Mouse (Mus musculus) urinary bladder, adult 2 months (tissue): ENCODE measurements around the gene Defb22. TPM values are rescaled to one million over a fixed set of nuclear protein-coding genes. Genes with fewer than 3 reads are reported as not detected.

Source experiments
- DNase-seq: peaks from one replicate; pipeline ENCODE4 v3.0.0; 2022; ENCODE audit warnings: low spot score
- polyA plus RNA-seq: library from polyadenylated mRNA; depleted of rRNA; stranded (reverse); fragments of >200 nt; gene quantifications from 2 replicates; pipeline ENCODE4 v1.2.3, GENCODE M21; 2012; rRNA removed

Gene Defb22
- polyA plus RNA-seq: not detected in 2 replicates

DNA sequence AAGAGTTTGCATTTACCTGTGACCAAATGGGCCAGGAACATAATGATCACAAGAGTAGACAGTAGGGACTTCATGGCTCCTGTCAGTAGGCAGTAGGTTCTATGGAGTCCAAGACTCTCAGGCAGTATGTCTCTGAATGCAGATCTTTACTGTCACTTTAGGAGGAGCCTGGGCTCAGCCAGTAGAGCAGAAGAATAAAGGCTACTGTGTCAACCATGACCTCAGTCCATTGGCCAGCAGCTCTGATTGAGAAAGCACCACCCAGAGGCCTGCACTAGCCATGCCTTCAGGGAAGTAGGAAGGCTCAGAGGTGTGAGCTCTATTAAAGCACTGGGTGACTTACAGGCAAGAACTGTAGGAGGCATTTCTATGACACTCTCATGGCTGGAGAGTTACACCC is at the start of gene Defb22:
Defb22 (minus strand) TSS at position 101 of the 400 bp plus-strand sequence.
- DNase-seq: no peak

DNA sequence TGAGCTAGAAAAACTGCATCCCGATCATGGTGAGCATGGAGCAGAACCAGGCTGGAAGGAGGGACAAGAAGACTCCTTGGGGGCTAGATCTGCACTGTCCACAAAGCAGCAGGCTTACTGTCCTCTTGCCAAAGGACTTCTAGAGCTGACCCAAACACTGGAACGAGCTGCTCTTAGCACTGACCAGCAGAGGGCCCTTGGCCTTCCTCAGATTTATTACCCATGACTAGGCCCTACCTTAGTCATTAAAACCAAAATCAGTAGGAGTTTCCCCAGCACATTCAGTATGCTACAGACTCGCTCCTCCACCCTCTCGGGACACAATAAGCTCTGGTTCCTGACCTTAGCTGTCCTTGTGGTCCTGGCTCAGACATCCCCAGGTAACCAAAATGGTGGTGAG is 28.0 kb upstream of the Defb22 start, which contains the start of gene Defb28:
Defb28 (plus strand) TSS at position 275 of the 400 bp plus-strand sequence.
- no peak for DNase-seq

- no peak for DNase-seq
Measured at GRCm38 (mm10) chr2:152516084-152516483, 26.1 kb upstream of the Defb22 start.

DNA sequence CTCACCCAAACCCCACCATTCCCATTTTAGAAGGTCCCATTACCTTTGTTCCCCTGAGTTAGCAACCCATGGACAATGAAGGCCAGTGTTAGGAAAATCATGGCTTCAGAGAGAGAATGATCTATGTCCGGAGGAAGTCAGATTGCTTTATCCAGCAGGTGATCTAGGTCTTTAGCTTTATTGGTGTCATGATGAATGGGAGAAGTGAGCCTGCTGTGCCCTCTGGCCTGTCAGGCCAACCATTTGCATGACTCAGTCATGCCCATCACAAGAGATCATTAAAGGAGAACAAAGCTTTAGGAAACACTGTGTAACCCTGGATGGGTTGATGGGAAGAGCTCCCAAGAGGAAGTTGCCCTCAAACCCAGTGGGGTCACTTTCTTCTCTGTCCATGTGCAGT is 21.7 kb upstream of the Defb22 start, which contains the start of gene Defb26:
Defb26 (minus strand) TSS at position 101 of the 400 bp plus-strand sequence.
- no peak for DNase-seq

GRCm38 (mm10) chr2:152503950-152504349 is 14.0 kb upstream of the Defb22 start:
- DNase-seq: no peak

DNA sequence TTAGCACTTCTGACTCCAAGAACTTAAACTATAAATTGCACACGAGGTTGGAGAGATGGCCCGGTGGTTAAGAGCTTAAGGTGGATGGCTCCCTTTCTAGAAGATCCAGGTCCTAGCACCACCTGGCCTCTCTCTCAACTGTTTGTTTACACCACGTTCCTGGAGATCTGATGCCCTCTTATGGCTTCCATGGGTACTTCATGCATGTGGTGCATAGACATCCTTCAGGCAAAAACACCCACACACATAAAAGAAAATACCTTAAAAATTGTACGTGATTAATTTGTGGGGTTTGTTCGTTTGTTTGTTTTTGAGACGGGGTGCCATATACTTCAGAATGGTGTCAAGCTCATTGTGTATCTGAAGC is 10.9 kb upstream of the Defb22 start:
- DNase-seq: no peak

GRCm38 (mm10) chr2:152500204-152500862 is 10.4 kb upstream of the Defb22 start:
- no peak for DNase-seq

DNA sequence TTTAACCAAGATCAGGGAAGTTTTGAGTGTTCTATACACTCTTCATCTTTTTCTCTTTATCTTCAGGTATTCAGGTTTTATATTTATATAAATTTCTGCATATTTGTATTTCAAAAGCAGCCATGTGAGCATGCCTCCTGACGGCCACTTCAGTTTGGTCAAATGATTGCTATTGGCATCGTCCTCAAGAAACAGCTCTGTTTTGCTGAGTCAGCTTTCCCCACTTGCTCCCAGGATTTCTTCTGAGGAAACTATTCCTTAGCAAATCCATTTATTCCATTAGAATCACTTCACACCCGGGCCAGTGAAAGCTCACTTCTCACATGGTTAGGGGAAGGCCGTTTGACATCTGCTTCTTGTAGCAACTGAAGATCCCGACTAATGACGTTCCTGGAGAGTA is 8.1 kb upstream of the Defb22 start:
- DNase-seq: no peak

GRCm38 (mm10) chr2:152493151-152493550 is 3.2 kb upstream of the Defb22 start:
- no peak for DNase-seq

DNA sequence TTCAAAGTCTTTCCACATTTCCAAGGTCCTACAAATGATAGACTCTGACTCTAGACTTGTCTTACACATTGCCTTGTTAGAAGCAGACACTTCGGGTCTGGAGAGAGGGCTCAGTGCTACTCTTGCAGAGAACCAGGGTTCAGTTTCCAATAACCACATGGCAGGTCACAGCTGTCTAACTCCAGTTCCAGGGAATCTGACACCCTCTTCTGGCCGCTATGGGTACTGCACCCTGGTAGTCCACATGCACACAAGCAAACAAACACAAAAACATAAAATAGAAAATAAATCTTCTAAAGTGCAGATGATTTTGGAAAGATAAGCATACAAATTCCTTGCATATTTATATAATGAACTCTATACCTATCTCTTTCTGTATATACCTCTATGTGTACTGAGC is 2.9 kb downstream of the Defb22 start:
- DNase-seq: no peak

DNA sequence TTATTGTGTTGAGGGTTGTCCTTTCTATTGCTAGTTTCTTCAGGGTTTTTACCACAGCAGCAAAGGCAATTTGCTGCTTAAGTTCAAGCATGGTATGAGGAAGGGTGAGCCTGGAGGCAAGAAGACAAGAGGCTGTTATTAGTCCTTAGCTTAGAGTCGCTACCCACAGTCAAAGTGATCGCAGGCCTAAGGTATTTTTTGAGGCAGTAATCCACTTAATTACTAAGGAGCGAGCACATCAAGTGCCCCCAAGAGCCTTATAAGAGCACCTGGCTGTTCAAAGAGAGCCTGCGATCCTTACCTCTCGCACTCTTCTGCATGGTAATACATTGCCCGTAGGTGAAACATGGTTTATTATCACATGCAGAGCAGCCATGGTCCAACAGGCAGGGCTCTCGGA is 8.2 kb downstream of the Defb22 start:
- DNase-seq: no peak

DNA sequence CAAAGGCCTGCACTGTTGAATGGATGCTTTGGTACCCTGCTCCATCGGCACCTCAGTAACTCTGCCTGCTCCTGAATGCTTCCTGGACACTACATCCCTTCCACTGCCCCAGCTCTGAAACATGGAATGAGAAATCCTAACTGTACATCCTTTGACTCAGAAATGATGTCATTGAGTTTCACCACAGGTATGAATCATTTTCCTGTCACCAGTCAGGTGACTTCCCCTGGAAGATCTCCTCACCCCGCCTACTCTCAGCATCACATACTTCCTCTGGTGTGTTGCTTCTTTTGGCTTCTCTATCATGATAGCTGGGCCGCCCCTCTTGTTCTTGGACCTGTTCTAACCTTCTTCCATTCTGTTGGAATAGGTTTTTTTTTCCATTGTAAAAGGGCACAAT is 9.1 kb downstream of the Defb22 start:
- DNase-seq: no peak

- no peak for DNase-seq
Measured at GRCm38 (mm10) chr2:152476763-152477162, 13.2 kb downstream of the Defb22 start, which contains the start of gene Defb20. Gene Defb20 (plus strand): TSS chr2:152477063.

GRCm38 (mm10) chr2:152472434-152472833 is 17.5 kb downstream of the Defb22 start:
- no peak for DNase-seq

DNA sequence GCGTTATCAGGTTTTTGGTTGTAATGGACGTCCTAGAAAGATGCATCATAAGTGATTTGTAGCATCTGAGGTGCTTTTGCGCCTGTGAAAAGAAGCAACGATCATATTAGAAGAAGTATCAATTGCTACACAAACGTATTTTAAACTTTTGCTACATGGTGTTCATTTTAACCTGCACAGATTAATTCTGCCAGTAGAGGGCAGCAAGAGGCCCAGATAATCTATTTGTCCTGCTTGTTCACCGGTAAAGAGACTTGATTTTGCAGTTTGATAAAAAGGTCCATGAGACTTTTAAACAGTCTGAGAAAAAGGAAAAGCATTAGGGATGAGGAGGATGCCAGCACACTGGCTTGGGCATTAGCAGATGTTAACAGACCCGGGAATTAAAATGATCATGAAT is 19.0 kb downstream of the Defb22 start:
- no peak for DNase-seq

- DNase-seq: no peak
Measured at GRCm38 (mm10) chr2:152464570-152465150, 25.3 kb downstream of the Defb22 start, which contains the start of gene Defb23. Gene Defb23 (minus strand): TSS chr2:152464620.

DNA sequence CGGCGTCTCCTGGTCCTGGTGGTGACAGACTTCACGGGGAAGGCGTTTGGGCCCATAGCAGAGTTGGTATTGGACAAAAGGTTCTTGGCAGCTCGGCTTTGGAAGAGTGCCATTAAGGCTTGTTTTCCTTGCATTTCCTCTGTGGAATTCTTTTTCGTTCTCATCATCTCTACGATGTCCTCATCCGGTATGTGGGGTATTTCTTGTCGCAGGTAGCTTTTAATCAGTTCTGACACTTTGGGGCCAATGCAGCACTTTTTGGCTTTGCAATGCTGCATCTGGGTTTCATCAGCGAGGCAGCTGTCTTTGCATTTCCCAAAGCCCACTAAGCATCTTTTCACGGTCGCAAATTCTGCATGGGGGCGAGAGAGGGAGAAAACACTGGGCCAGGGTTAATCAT is 30.7 kb downstream of the Defb22 start:
- no peak for DNase-seq

GRCm38 (mm10) chr2:152452101-152452781 is 37.7 kb downstream of the Defb22 start:
- DNase-seq: no peak

DNA sequence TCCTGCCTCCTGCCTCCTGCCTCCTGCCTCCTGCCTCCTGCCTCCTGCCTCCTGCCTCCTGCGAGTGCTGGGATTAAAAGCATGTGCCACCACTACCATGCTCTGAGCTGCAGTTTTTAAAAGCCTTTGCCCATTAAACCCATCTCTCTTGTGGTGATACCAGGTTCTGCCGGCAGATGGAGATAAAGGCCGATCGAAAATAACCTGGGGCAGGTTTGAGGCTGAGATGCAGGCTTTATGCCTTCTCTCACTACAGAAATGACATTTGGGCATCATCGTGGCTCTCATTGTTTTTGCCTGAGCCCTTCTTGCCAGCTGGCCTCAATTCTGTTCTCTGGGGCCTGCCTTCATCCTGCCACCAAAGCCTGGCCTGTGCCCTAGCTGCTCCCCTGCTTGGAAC is 39.7 kb downstream of the Defb22 start:
- DNase-seq: no peak

- DNase-seq: no peak
Measured at GRCm38 (mm10) chr2:152447461-152447860, 42.5 kb downstream of the Defb22 start.

DNA sequence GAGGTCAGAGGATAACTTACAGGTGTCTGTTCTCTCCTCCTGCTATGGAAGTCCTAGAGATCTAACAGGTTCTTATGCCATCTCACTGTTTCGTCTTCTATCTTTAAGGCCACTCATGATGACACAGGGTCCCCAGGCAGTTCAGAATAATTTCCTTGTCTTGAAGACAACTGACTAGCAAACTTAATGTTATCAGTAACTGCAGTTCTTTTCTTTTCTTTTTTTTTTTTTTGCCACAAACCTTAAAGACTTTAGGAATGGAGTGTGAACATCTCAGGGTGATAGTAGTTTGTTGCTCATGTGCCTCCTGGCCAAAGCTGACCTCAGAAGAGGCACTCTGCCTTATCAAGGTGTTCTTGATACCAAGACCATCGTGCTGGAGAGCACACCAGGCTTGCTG is 43.3 kb downstream of the Defb22 start:
- no peak for DNase-seq

DNA sequence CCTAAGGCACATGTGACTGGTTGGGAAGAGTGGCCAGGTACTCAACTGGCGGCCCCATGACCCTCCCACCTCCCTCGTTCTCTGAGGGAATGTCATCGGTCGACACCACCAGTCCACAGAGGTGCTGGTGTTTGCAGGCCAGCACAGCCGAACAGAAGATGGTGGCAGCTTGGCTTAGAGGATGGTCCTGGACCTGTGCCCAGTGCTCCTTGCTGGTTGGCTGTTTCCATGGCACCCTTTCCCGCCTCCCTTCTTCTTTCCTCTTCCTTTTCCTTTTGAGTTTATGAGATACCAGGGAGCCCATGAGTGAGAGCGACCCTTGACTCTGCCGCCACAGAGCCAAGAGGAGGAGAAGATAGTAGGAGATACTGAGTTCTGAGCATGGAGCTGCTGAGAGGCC is 46.7 kb downstream of the Defb22 start:
- no peak for DNase-seq

DNA sequence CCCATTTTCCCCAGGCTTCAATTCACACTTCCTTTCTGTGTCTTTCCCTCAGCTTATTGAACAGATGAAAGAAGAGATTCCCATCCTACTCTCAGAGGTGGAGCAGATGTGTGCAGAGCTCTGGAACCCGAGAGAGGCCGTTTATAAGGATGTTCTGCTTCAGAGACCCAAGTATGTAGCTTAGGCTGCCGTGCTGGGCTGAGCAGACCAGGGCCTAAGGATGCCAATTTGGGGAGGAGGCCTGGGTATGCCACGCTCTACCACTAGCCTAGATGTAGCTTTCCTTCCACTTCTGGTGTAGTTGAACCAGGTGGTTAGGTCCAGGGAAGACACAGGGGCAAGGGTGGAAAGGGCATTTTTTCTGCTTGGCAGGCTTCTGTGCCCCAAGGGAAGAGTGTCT is 47.6 kb downstream of the Defb22 start:
- no peak for DNase-seq
